Comparison of ENCODE assay signal across 28 mouse cellular contexts in genomic region chr1:98270212-98270611, GRCm38 (mm10).
"Had no signal": no experiment of that assay in that cellular context is flagged by ENCODE, and none has a peak within 500 bp of the region (broad histone marks: within the 10 kb centered on the region; RNA-seq: fewer than 3 reads in every experiment).

No protein-coding gene starts in this region.

- H3K27me3 ChIP-seq: limb, embryonic 12.5 days; limb, embryonic 13.5 days; limb, embryonic 15.5 days; liver, embryonic 12.5 days; liver, embryonic 13.5 days; liver, embryonic 15.5 days; lung, embryonic 15.5 days; megakaryocyte, embryonic 14.5 days; midbrain, embryonic 12.5 days; midbrain, embryonic 13.5 days; midbrain, embryonic 15.5 days; neural tube, embryonic 12.5 days had no signal

- H3K9me3 ChIP-seq: limb, embryonic 10.5 days; limb, embryonic 12.5 days; limb, embryonic 13.5 days; limb, embryonic 15.5 days; liver, embryonic 12.5 days; liver, embryonic 13.5 days; liver, embryonic 15.5 days; lung, embryonic 15.5 days; megakaryocyte, embryonic 14.5 days; midbrain, embryonic 10.5 days; midbrain, embryonic 12.5 days; midbrain, embryonic 13.5 days; midbrain, embryonic 15.5 days; neural tube, embryonic 12.5 days had no signal

- H3K36me3 ChIP-seq: limb, embryonic 10.5 days; limb, embryonic 12.5 days; limb, embryonic 13.5 days; limb, embryonic 15.5 days; liver, embryonic 12.5 days; liver, embryonic 13.5 days; liver, embryonic 15.5 days; lung, embryonic 15.5 days; midbrain, embryonic 10.5 days; midbrain, embryonic 12.5 days; midbrain, embryonic 13.5 days; midbrain, embryonic 15.5 days; neural tube, embryonic 12.5 days had no signal

- H3K4me3 ChIP-seq: limb, embryonic 10.5 days; limb, embryonic 12.5 days; limb, embryonic 13.5 days; limb, embryonic 15.5 days; liver, embryonic 12.5 days; liver, embryonic 13.5 days; liver, embryonic 15.5 days; lung, embryonic 15.5 days; megakaryocyte, embryonic 14.5 days; midbrain, embryonic 10.5 days; midbrain, embryonic 12.5 days; midbrain, embryonic 13.5 days; midbrain, embryonic 15.5 days; myocyte; neural tube, embryonic 12.5 days had no signal

- DNase-seq: left cerebral cortex, postnatal 4 days; liver; liver, embryonic 13.5 days; liver, postnatal 0 days; lung, adult 18-20 months; lung, adult 2 months; lung, embryonic 14.5 days; lung, postnatal 10 days; lung, postnatal 14 days; lung, postnatal 36 days; lung, postnatal 4 days; midbrain, embryonic 14.5 days had no signal

- H3K4me1 ChIP-seq: limb, embryonic 10.5 days; limb, embryonic 12.5 days; limb, embryonic 13.5 days; limb, embryonic 15.5 days; liver, embryonic 12.5 days; liver, embryonic 13.5 days; liver, embryonic 15.5 days; lung, embryonic 15.5 days; midbrain, embryonic 10.5 days; midbrain, embryonic 12.5 days; midbrain, embryonic 13.5 days; midbrain, embryonic 15.5 days; neural tube, embryonic 12.5 days had no signal

- H3K27ac ChIP-seq: limb, embryonic 10.5 days; limb, embryonic 12.5 days; limb, embryonic 13.5 days; limb, embryonic 15.5 days; liver, embryonic 12.5 days; liver, embryonic 13.5 days; liver, embryonic 14.5 days; liver, embryonic 15.5 days; lung, embryonic 15.5 days; macrophage; midbrain, embryonic 10.5 days; midbrain, embryonic 12.5 days; midbrain, embryonic 13.5 days; midbrain, embryonic 15.5 days; neural tube, embryonic 12.5 days had no signal

- H3K9ac ChIP-seq: limb, embryonic 12.5 days; limb, embryonic 13.5 days; limb, embryonic 15.5 days; liver, embryonic 12.5 days; liver, embryonic 13.5 days; liver, embryonic 14.5 days; liver, embryonic 15.5 days; liver, postnatal 0 days; lung, embryonic 14.5 days; lung, embryonic 15.5 days; midbrain, embryonic 12.5 days; midbrain, embryonic 13.5 days; midbrain, embryonic 15.5 days; neural tube, embryonic 12.5 days had no signal
